Mouse (Mus musculus) liver, embryonic 14.5 days (tissue): ENCODE data around the gene Zwilch.

ENCODE experiments used
- CTCF ChIP-seq: IDR thresholded peaks from 2 replicates; pipeline ENCODE4 v1.5.1; 2016; ENCODE audit warnings: antibody characterized with exemption, low read depth, control low read depth
- EP300 ChIP-seq: IDR thresholded peaks from 2 replicates; pipeline ENCODE4 v1.6.1; 2016; ENCODE audit warnings: antibody characterized with exemption, low read depth

DNA sequence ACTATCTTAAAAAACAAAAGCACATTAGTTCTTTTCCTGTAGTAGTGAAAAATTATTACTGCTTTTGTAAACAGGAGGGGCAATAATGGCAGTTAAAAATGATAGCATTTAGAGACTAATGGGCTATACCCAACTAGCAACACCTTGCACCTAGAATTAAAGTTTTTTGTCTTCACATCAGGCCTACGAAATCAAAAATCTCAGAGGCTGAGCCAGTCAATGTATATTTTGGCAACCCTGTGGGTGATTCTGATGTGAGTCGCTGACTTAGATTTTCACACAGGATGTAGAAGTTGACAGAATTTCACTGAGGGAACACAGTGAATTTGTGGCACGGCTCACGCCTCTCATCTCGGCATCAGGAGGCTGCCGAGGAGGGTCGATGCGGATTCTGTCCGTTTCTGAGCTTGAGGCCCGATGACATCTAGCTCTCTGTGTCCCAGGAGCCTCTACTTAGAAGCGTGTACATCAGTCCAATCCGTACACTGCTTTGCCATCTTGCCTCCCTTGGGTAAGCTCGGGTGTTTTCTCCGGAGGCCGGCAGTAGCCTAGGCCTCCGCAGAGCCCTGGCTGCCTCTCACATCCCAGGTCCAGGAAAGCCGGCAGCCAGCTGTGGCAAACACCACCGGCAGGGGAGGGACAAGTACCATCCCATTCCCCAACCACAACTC, 624 bp downstream of the Zwilch start:
- TF ChIP-seq CTCF (0 out of 2 replicates have a peak, but pooled peaks have one; percentile 10), EP300 (no peak)
